Mouse (Mus musculus): ENCODE data around the gene Gbp5. TPM values are rescaled to one million over a fixed set of nuclear protein-coding genes. Genes with fewer than 3 reads are reported as not detected.
"Not testable (repeated sequence)": the region's sequence is repeated elsewhere in the genome, so short reads cannot be mapped to it uniquely, and the experiment has no call there.

Gene Gbp5
- polyA plus RNA-seq, 1 experiment from 2014 or later: 0.20 TPM

GRCm38 (mm10) chr3:142560296-142560948, 66.6 kb downstream of the Gbp5 start:
- H3K4me3 ChIP-seq (ENCODE audit: low read depth, low read length): peak overlapping the region; percentile 11; the same call in 1 of the 2 replicates
- H3K9ac ChIP-seq (ENCODE audit: low read depth, low read length): no peak overlapping the region
- WGBS: 19% methylated on average over 12 of the region's 12 CpGs
- H3K36me3 ChIP-seq (ENCODE audit: control insufficient read depth, insufficient read depth, low read length): no peaks in the 10 kb centered on the region
- peak overlapping the region; percentile 29; the same call in 1 of the 2 replicates for H3K4me2 ChIP-seq (ENCODE audit: low read length)
- no peak overlapping the region for H3K27ac ChIP-seq (ENCODE audit: low read length)
- no peaks in the 10 kb centered on the region for H3K9me3 ChIP-seq (replicated peaks; ENCODE audit: control insufficient read depth, low read length, poor library complexity, severe bottlenecking)
- H3K27me3 ChIP-seq (ENCODE audit: control insufficient read depth, insufficient read depth, low read depth, low read length): no peaks in the 10 kb centered on the region
- H3K4me1 ChIP-seq (ENCODE audit: control insufficient read depth, insufficient read depth, low read length): no peaks in the 10 kb centered on the region
- ATAC-seq: peak; percentile 79

- H3K9me3 ChIP-seq (replicated peaks; ENCODE audit: control insufficient read depth, low read length, poor library complexity, severe bottlenecking): no peaks in the 10 kb centered on the region
- no peaks in the 10 kb centered on the region for H3K4me1 ChIP-seq (ENCODE audit: control insufficient read depth, insufficient read depth, low read length)
- H3K36me3 ChIP-seq (ENCODE audit: control insufficient read depth, insufficient read depth, low read length): no peaks in the 10 kb centered on the region
- ATAC-seq: no peak
- H3K9ac ChIP-seq (ENCODE audit: low read depth, low read length): no peak overlapping the region
- H3K27ac ChIP-seq (ENCODE audit: low read length): no peak overlapping the region
- no peak overlapping the region for H3K4me2 ChIP-seq (ENCODE audit: low read length)
- H3K27me3 ChIP-seq (ENCODE audit: control insufficient read depth, insufficient read depth, low read depth, low read length): no peaks in the 10 kb centered on the region
- 91% methylated on average over 14 of the region's 14 CpGs for WGBS
- H3K4me3 ChIP-seq (ENCODE audit: low read depth, low read length): no peak overlapping the region
Observed at GRCm38 (mm10) chr3:142561045-142561646, 67.4 kb downstream of the Gbp5 start.

GRCm38 (mm10) chr3:142561666-142562065, 67.9 kb downstream of the Gbp5 start:
- ATAC-seq: no peak
- no peaks in the 10 kb centered on the region for H3K9me3 ChIP-seq (replicated peaks; ENCODE audit: control insufficient read depth, low read length, poor library complexity, severe bottlenecking)
- no peak overlapping the region for H3K4me2 ChIP-seq (ENCODE audit: low read length)
- no peaks in the 10 kb centered on the region for H3K27me3 ChIP-seq (ENCODE audit: control insufficient read depth, insufficient read depth, low read depth, low read length)
- H3K4me1 ChIP-seq (ENCODE audit: control insufficient read depth, insufficient read depth, low read length): no peaks in the 10 kb centered on the region
- H3K4me3 ChIP-seq (ENCODE audit: low read depth, low read length): no peak overlapping the region
- H3K36me3 ChIP-seq (ENCODE audit: control insufficient read depth, insufficient read depth, low read length): no peaks in the 10 kb centered on the region
- H3K27ac ChIP-seq (ENCODE audit: low read length): no peak overlapping the region
- WGBS: 87% methylated on average over 7 of the region's 7 CpGs
- H3K9ac ChIP-seq (ENCODE audit: low read depth, low read length): no peak overlapping the region

- not testable (repeated sequence) for H3K27ac ChIP-seq (ENCODE audit: low read length); H3K9ac ChIP-seq (ENCODE audit: low read depth, low read length); H3K4me2 ChIP-seq (ENCODE audit: low read length); ATAC-seq; H3K4me3 ChIP-seq (ENCODE audit: low read depth, low read length); H3K4me1 ChIP-seq (ENCODE audit: control insufficient read depth, insufficient read depth, low read length); H3K9me3 ChIP-seq (replicated peaks; ENCODE audit: control insufficient read depth, low read length, poor library complexity, severe bottlenecking); H3K36me3 ChIP-seq (ENCODE audit: control insufficient read depth, insufficient read depth, low read length); H3K27me3 ChIP-seq (ENCODE audit: control insufficient read depth, insufficient read depth, low read depth, low read length)
- 72% methylated on average over 5 of the region's 5 CpGs for WGBS
Observed at GRCm38 (mm10) chr3:142567490-142567889, 73.7 kb downstream of the Gbp5 start.

- H3K36me3 ChIP-seq (ENCODE audit: control insufficient read depth, insufficient read depth, low read length): no peaks in the 10 kb centered on the region
- H3K9ac ChIP-seq (ENCODE audit: low read depth, low read length): no peak overlapping the region
- 97% methylated on average over 4 of the region's 4 CpGs for whole genome bisulfite sequencing
- H3K4me2 ChIP-seq (ENCODE audit: low read length): no peak overlapping the region
- no peak for ATAC-seq
- no peaks in the 10 kb centered on the region for H3K4me1 ChIP-seq (ENCODE audit: control insufficient read depth, insufficient read depth, low read length)
- no peaks in the 10 kb centered on the region for H3K9me3 ChIP-seq (replicated peaks; ENCODE audit: control insufficient read depth, low read length, poor library complexity, severe bottlenecking)
- H3K27ac ChIP-seq (ENCODE audit: low read length): no peak overlapping the region
- H3K27me3 ChIP-seq (ENCODE audit: control insufficient read depth, insufficient read depth, low read depth, low read length): no peaks in the 10 kb centered on the region
- no peak overlapping the region for H3K4me3 ChIP-seq (ENCODE audit: low read depth, low read length)
Observed at GRCm38 (mm10) chr3:142570738-142571137, 77.0 kb downstream of the Gbp5 start.

Other genes with a start within 250 kb of the Gbp5 start
- 14.9 and 15.6 TPM in 2 replicates for gene Pdlim5, start 98.3 kb upstream of the Gbp5 start, polyA plus RNA-seq (2015; fragmentation: Nextera tagmentation; extraction: Ambion mirVana)
- 1.9 and 2.1 TPM in 2 replicates for gene Gbp7, start 36.4 kb downstream of the Gbp5 start, polyA plus RNA-seq (2015; fragmentation: Nextera tagmentation; extraction: Ambion mirVana)
- 1.5 and 1.9 TPM in 2 replicates for gene Gbp3, start 66.0 kb downstream of the Gbp5 start, polyA plus RNA-seq (2015; fragmentation: Nextera tagmentation; extraction: Ambion mirVana)
- not detected in 2 replicates for gene Gbp2b, start 100.9 kb downstream of the Gbp5 start, polyA plus RNA-seq (2015; fragmentation: Nextera tagmentation; extraction: Ambion mirVana)
- 0.53 and 0.60 TPM in 2 replicates for gene Gbp2, start 126.6 kb downstream of the Gbp5 start, polyA plus RNA-seq (2015; fragmentation: Nextera tagmentation; extraction: Ambion mirVana)
- gene Kyat3, start 207.1 kb downstream of the Gbp5 start, polyA plus RNA-seq (2015; fragmentation: Nextera tagmentation; extraction: Ambion mirVana): 3.6 and 4.9 TPM in 2 replicates